Mouse (Mus musculus): Measurements from ENCODE around the gene Tusc2.

DNA sequence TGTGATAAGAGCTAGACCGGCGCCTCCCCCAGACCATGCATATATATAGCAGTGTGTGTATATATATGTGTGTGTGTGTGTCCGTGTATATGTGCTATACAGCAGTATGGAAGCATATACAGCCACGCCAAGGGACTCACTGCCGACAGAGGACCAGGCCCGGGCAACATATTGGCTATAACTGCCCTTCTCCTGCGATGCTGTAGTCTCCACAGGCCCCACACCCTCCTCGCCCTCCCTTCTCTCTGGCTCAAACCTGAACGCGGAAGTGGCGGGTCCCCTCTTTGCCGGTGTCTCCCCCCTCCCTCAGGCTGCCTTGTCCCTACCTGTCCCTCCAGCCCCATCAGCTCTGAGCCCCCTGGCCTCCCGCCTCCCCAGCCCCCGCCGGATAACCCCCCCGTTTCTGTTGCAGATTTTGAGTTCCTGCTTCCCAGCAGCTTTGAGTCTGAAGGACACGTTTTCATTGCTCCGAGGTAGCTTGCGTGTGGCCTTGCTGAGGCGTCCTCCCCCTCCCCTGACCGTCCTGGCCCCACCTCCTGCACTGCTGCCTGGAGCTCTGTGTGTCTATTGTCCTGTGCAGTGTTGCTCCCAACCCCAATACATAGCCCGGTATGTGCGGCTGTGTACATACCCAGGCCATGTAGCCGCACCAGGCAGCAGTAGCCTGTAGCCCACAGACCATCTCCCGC, 41.2 kb upstream of the Tusc2 start:
- no peak for TF ChIP-seq POLR2A (IDR thresholded peaks at IDR 0.05; ENCODE audit: insufficient read depth, low read length)
- no peak for TF ChIP-seq CTCF (IDR thresholded peaks at IDR 0.05; ENCODE audit: low read depth, low read length)
